Mouse (Mus musculus): Measurements from ENCODE around the gene Gjb5. TPM values are rescaled to one million over a fixed set of nuclear protein-coding genes. Genes with fewer than 3 reads are reported as not detected.
A peak's percentile ranks its signal among the peaks of the same experiment; 100 is the strongest.

Gene Gjb5
- polyA plus RNA-seq, 1 experiment = 0.10 TPM

DNA sequence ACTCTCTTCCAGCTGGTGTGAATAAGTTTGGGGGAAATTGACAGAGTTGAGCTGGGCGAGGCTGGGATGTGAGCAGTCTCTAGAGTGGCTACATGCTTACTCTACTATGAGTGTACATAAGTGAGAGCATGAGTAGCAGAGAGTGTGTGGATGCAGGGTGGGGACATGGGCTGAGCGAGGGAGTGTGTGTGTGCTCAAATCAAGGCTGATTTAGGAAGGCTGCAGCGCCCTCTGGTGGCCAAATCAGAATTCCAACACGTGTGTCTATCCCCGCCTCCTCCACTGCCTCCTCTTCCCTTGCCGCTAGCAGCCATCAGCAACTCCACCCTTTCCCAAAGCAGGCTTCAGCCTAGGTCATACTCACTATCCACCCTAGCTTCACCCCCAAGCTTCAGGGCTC is 33.2 kb downstream of the Gjb5 start:
- TF ChIP-seq POLR2A (IDR thresholded peaks at IDR 0.05; ENCODE audit: low read depth, low read length) = no peak
- peak; percentile 76 for TF ChIP-seq CTCF (IDR thresholded peaks at IDR 0.05; ENCODE audit: extremely low read depth, insufficient read length, insufficient replicate concordance, low read depth, low read length)
- H3K27ac ChIP-seq (ENCODE audit: insufficient read depth, low read depth, low read length) = peak overlapping the region; percentile 79
- peak overlapping the region; percentile 17; the same call in 1 of the 2 replicates for H3K4me3 ChIP-seq (ENCODE audit: low read depth, low read length)
- WGBS = 4% methylated on average over 6 of the region's 6 CpGs
- peaks cover 24% of the 10 kb centered on the region for H3K4me1 ChIP-seq (ENCODE audit: control insufficient read depth, insufficient read depth, insufficient read length, low read length)
- peaks cover 2% of the 10 kb centered on the region; the same call in 1 of the 2 replicates for H3K36me3 ChIP-seq (ENCODE audit: control insufficient read depth, insufficient read depth, low read length)
- no peaks in the 10 kb centered on the region for H3K27me3 ChIP-seq (ENCODE audit: control insufficient read depth, insufficient read depth, low read length)

DNA sequence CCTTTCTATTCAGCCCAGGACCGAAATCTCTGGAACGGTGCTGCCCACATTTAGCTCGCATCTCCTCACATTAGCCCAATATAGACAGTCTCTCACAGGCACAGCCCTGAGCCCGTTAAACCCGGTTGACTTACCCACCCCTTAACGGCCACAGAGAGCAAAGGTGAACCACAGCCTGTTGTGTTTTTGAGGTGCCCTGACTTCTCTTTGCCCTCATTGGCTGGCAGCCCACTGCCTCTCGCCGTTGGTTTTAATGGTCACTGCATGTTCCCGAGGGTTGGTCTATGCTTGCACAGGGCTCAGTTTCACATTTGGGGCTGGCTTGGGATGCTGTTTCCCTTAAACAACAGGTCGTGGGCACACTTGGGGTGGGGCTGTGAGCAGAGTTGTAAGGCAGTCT is 33.7 kb downstream of the Gjb5 start:
- TF ChIP-seq CTCF (IDR thresholded peaks at IDR 0.05; ENCODE audit: extremely low read depth, insufficient read length, insufficient replicate concordance, low read depth, low read length) (no peak), POLR2A (IDR thresholded peaks at IDR 0.05; ENCODE audit: low read depth, low read length) (no peak)
- Histone ChIP-seq H3K36me3 (ENCODE audit: control insufficient read depth, insufficient read depth, low read length) (peaks cover 2% of the 10 kb centered on the region; the same call in 1 of the 2 replicates), H3K4me3 (ENCODE audit: low read depth, low read length) (peak overlapping the region; percentile 17), H3K4me1 (ENCODE audit: control insufficient read depth, insufficient read depth, insufficient read length, low read length) (peaks cover 24% of the 10 kb centered on the region), H3K27ac (ENCODE audit: insufficient read depth, low read depth, low read length) (peak overlapping the region; percentile 79), H3K27me3 (ENCODE audit: control insufficient read depth, insufficient read depth, low read length) (no peaks in the 10 kb centered on the region)
- WGBS = 23% methylated on average over 10 of the region's 10 CpGs

DNA sequence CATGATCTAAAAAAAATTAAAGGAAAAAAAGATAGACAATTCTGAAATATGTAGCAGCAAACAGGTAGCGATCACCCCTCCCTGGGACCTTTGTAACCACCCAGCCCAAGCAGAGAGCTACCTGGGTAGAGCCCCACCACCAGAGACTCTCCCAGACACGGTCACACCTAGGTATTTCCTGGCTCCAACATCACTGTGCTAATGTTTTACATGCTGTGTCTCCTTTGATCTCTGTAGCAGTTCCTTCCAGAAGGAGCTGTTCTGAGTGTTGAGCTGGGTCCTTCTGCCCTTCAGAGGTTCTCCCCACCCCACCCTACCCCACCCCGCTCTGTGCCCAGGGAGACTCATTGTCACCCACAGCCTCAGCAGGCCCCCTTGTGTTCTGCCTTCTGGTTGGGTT is 34.3 kb downstream of the Gjb5 start:
- H3K36me3 ChIP-seq (ENCODE audit: control insufficient read depth, insufficient read depth, low read length) = peaks cover 2% of the 10 kb centered on the region; the same call in 1 of the 2 replicates
- H3K4me3 ChIP-seq (ENCODE audit: low read depth, low read length) = 0 out of 2 replicates have a peak overlapping the region, but pooled peaks have one; percentile 4
- H3K27ac ChIP-seq (ENCODE audit: insufficient read depth, low read depth, low read length) = peak overlapping the region; percentile 79
- no peak for TF ChIP-seq POLR2A (IDR thresholded peaks at IDR 0.05; ENCODE audit: low read depth, low read length)
- TF ChIP-seq CTCF (IDR thresholded peaks at IDR 0.05; ENCODE audit: extremely low read depth, insufficient read length, insufficient replicate concordance, low read depth, low read length) = no peak
- peaks cover 24% of the 10 kb centered on the region for H3K4me1 ChIP-seq (ENCODE audit: control insufficient read depth, insufficient read depth, insufficient read length, low read length)
- H3K27me3 ChIP-seq (ENCODE audit: control insufficient read depth, insufficient read depth, low read length) = no peaks in the 10 kb centered on the region
- 28% methylated on average over 3 of the region's 3 CpGs for WGBS

DNA sequence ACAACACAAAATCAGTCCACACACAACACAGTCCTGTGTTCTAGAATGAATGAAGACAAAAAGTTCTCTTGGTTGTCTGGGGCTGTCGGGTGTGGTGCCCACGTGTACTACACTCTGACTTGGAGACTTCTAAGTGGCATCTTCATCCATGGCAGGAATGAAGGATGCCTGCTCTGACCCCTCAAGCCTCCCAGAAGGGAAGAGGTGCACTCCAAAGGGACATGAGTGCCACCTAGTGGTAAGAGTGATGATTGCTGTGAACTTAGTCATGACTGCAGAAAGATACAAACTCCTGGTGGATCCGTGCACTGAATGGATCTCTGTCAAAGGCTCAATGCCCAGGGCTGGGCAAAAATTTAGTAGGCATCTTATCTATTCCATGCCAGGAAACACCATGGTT is 38.4 kb downstream of the Gjb5 start:
- 5% methylated on average over 3 of the region's 3 CpGs for WGBS
- no peaks in the 10 kb centered on the region for H3K27me3 ChIP-seq (ENCODE audit: control insufficient read depth, insufficient read depth, low read length)

DNA sequence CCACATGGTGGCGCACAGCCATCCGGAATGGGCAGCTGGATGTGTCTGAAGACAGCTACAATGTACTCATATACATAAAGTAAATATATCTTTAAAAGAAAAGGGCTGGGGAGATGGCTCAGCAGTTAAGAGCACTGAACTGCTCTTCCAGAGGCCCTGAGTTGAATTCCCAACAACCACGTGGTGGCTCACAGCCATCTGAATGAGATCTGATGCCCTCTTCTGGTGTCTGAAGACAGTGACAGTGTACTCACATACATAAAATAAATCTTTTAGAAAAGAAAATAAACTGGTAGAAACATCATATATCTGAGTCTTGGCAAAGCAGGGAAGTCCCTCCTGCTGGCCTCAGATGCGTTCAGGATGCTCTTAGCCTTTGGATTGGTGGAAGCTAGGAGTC is 40.8 kb downstream of the Gjb5 start:
- 57% methylated on average over 4 of the region's 4 CpGs for WGBS
- Histone ChIP-seq H3K36me3 (ENCODE audit: control insufficient read depth, insufficient read depth, low read length) (no peaks in the 10 kb centered on the region), H3K4me3 (ENCODE audit: low read depth, low read length) (no peak overlapping the region), H3K4me1 (ENCODE audit: control insufficient read depth, insufficient read depth, insufficient read length, low read length) (no peaks in the 10 kb centered on the region; the same call in 1 of the 2 replicates), H3K27ac (ENCODE audit: insufficient read depth, low read depth, low read length) (no peak overlapping the region), H3K27me3 (ENCODE audit: control insufficient read depth, insufficient read depth, low read length) (peaks cover 11% of the 10 kb centered on the region; the same call in 1 of the 2 replicates)
- TF ChIP-seq POLR2A (IDR thresholded peaks at IDR 0.05; ENCODE audit: low read depth, low read length) (no peak), CTCF (IDR thresholded peaks at IDR 0.05; ENCODE audit: extremely low read depth, insufficient read length, insufficient replicate concordance, low read depth, low read length) (no peak)

More for the DNA sequence above, 38.4 kb downstream of the Gjb5 start:
- peaks cover 8% of the 10 kb centered on the region for H3K4me1 ChIP-seq (ENCODE audit: control insufficient read depth, insufficient read depth, insufficient read length, low read length)
- TF ChIP-seq POLR2A (IDR thresholded peaks at IDR 0.05; ENCODE audit: low read depth, low read length) = no peak
- TF ChIP-seq CTCF (IDR thresholded peaks at IDR 0.05; ENCODE audit: extremely low read depth, insufficient read length, insufficient replicate concordance, low read depth, low read length) = peak; percentile 65; the same call in 1 of the 2 replicates
- no peak overlapping the region for H3K27ac ChIP-seq (ENCODE audit: insufficient read depth, low read depth, low read length)
- no peaks in the 10 kb centered on the region for H3K36me3 ChIP-seq (ENCODE audit: control insufficient read depth, insufficient read depth, low read length)
- no peak overlapping the region for H3K4me3 ChIP-seq (ENCODE audit: low read depth, low read length)

DNA sequence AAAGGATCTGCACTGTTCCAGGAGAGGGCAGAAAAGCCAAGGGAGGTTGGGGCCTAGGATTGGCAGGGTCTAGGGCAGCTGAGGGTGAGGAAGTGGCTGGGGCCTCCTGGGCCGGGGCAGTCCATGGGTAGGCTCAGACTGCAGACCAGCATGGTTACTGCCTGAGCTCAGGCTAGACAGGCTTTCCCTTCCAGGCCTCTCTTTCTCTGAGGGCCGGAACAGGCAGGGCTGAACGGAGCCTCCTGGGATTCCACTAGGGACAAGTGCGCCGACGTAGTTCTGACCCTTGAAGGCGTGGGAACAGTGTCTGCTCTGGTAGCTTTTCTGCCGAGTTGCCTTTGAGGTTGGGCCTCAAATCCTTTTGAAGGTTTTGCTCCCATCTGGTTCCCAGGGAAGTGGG is 42.2 kb downstream of the Gjb5 start:
- TF ChIP-seq POLR2A (IDR thresholded peaks at IDR 0.05; ENCODE audit: low read depth, low read length) = 0 out of 2 replicates have a peak, but pooled peaks have one; percentile 17
- TF ChIP-seq CTCF (IDR thresholded peaks at IDR 0.05; ENCODE audit: extremely low read depth, insufficient read length, insufficient replicate concordance, low read depth, low read length) = no peak
- H3K4me3 ChIP-seq (ENCODE audit: low read depth, low read length) = no peak overlapping the region
- no peaks in the 10 kb centered on the region for H3K36me3 ChIP-seq (ENCODE audit: control insufficient read depth, insufficient read depth, low read length)
- peaks cover 11% of the 10 kb centered on the region; the same call in 1 of the 2 replicates for H3K27me3 ChIP-seq (ENCODE audit: control insufficient read depth, insufficient read depth, low read length)
- H3K4me1 ChIP-seq (ENCODE audit: control insufficient read depth, insufficient read depth, insufficient read length, low read length) = no peaks in the 10 kb centered on the region; the same call in 1 of the 2 replicates
- 84% methylated on average over 8 of the region's 8 CpGs for WGBS
- no peak overlapping the region for H3K27ac ChIP-seq (ENCODE audit: insufficient read depth, low read depth, low read length)

DNA sequence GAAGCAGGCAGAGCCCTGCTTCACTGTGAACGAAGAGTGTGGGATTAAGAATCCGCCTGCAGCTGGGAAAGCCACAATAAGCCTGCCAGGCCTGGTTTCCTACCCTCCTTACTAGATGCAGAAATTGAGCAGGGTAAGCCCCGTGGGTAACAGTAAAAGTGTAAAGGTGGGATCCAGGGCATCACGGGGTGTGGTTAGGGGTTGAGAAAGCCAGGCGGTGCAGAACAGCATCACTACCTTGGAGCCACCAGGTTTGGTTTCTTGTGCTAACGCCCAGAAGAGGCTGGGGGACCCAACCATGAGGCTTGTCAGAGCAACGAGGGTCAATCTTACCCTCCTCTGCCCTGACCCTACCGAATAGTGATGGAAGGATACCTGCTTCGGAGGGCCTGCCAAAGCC is 43.4 kb downstream of the Gjb5 start:
- no peak overlapping the region for H3K27ac ChIP-seq (ENCODE audit: insufficient read depth, low read depth, low read length)
- 62% methylated on average over 9 of the region's 9 CpGs for WGBS
- peaks cover 11% of the 10 kb centered on the region; the same call in 1 of the 2 replicates for H3K27me3 ChIP-seq (ENCODE audit: control insufficient read depth, insufficient read depth, low read length)
- H3K4me3 ChIP-seq (ENCODE audit: low read depth, low read length) = no peak overlapping the region
- no peaks in the 10 kb centered on the region for H3K36me3 ChIP-seq (ENCODE audit: control insufficient read depth, insufficient read depth, low read length)
- no peaks in the 10 kb centered on the region; the same call in 1 of the 2 replicates for H3K4me1 ChIP-seq (ENCODE audit: control insufficient read depth, insufficient read depth, insufficient read length, low read length)
- TF ChIP-seq CTCF (IDR thresholded peaks at IDR 0.05; ENCODE audit: extremely low read depth, insufficient read length, insufficient replicate concordance, low read depth, low read length) (no peak), POLR2A (IDR thresholded peaks at IDR 0.05; ENCODE audit: low read depth, low read length) (no peak)

Data from small intestine, adult 2 months (tissue).